Mouse (Mus musculus) kidney, adult 18-20 months (tissue): ENCODE results near the gene Fars2.
A peak's percentile ranks its signal among the peaks of the same experiment; 100 is the strongest.

ENCODE experiments used
- DNase-seq: peaks from one replicate; pipeline ENCODE4 v3.0.0; 2021

Gene Fars2

GRCm38 (mm10) chr13:36221897-36222296 lies 104.7 kb downstream of the Fars2 start:
- no peak for DNase-seq

GRCm38 (mm10) chr13:36222721-36223120 lies 105.5 kb downstream of the Fars2 start:
- DNase-seq: no peak

GRCm38 (mm10) chr13:36224431-36224830 lies 107.2 kb downstream of the Fars2 start:
- no peak for DNase-seq

GRCm38 (mm10) chr13:36242261-36242660 lies 125.0 kb downstream of the Fars2 start:
- no peak for DNase-seq

DNA sequence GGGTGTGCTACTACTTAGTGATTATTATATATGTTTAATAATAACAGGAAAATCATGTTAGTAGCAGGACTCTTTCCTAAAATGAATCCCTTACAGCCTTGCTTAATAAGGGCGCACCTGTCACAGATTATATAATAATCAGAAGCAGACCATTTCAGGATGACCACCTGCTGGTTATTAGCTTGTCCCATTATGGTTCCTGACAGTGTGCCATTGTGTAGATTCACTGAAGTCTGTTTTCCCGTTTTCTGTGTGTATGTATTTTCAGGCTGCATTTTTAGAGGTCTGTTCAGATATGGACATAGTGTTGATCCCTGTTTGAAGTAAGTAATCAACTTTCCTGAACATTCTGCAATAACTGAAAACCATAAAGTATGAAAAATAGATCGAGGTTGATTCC lies 136.7 kb downstream of the Fars2 start:
- DNase-seq: no peak

DNA sequence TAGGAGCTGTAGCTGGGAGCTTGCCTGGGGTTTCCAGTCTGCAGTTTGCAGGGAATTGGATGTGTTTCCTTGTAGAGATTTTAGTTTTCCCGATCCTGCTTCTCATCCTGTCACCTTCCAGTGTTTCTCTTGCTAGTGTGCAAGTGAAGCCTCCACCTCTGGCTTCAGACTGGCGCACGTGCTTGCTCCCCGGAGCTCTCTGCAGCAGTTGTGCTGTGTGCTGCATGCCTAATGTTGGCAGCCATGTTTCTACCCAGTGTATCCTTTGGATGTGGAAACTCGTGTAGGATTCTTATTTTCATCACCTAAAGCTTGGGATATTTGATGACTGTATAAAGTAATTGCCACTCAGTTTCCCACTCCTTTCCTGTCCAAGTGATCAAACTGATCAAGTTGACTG lies 140.0 kb downstream of the Fars2 start:
- DNase-seq: no peak

DNA sequence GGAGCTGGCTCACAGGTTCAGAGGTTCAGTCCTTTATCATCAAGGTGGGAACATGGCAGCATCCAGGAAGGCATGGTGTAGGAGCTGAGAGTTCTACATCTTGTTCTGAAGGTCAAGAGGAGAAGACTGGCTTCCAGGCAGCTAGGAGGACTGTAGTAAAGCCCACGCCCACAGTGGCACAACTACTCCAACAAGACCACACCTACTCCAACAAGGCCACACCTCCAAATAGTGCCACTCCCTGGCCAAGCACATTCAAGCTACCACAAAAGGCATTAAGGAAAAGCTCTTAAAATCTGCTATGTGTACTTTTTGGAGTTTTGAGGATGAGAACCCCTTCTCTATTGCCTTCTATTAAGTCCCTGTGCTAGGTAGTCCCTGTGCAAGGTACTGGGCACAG lies 142.5 kb downstream of the Fars2 start:
- no peak for DNase-seq

DNA sequence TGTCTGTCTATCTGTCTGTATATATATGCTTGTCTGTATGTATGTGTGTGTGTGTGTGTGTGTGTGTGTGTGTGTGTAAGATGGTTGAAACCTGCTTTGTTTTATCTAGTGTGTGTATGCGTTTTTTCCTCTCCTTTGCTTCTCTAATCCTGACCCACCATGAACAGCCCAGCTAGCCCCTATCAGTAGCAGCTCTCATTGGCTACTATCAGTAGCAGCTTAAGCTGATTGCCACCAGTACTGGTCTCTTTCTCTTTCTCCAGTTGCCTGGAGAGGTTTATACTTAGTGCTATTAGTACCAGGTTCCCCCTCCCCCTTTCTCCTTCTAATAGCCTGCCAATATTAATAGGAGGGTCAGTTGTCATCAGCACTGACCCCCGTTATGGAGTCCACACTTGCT lies 144.1 kb downstream of the Fars2 start:
- no peak for DNase-seq

- no peak for DNase-seq
Measured at GRCm38 (mm10) chr13:36263240-36264095, 146.3 kb downstream of the Fars2 start.

GRCm38 (mm10) chr13:36264391-36264790 lies 147.2 kb downstream of the Fars2 start:
- DNase-seq: no peak

- DNase-seq: no peak
Measured at GRCm38 (mm10) chr13:36265342-36265744, 148.1 kb downstream of the Fars2 start.

GRCm38 (mm10) chr13:36267399-36267798 lies 150.2 kb downstream of the Fars2 start:
- no peak for DNase-seq

DNA sequence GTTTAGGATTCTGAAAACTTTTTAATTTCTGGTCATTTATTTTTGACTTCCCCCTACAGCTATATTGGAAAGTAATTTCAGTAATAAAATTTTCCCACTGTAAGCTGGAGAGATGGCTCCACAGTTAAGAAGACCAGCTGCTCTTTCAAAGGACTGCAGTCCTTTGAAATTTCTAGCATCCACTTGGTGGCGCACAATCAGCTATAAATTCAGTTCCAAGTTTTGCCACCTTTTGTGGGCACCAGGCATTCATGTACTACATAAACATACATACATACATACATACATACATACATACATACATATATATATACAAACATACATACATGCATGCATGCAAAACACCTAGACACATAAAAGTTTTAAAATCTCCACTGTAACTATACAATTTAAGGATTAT lies 153.7 kb downstream of the Fars2 start:
- DNase-seq: no peak

GRCm38 (mm10) chr13:36273497-36273896 lies 156.3 kb downstream of the Fars2 start:
- no peak for DNase-seq

DNA sequence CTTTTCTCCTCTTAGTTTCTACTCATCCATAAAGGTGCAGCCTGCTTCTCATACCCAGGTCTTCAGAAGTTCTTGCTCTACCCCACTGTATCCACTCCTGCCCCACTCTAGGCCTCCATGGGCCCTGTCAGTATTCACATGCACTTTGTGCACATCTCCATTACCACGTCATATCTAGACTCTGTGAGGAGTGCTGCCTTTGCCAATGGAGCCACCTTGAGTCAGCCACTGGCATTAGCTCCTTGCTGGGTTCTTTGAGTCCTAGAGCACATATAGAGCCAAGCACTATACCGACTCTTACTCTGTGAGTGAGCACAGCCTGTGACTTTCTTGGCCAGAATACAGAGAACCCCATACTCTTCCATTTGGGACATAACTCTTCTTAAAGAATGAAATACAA lies 159.0 kb downstream of the Fars2 start:
- DNase-seq: no peak

GRCm38 (mm10) chr13:36282018-36282417 lies 164.8 kb downstream of the Fars2 start:
- DNase-seq: peak; percentile 73

GRCm38 (mm10) chr13:36282785-36283544 lies 165.8 kb downstream of the Fars2 start:
- DNase-seq: peak; percentile 40

DNA sequence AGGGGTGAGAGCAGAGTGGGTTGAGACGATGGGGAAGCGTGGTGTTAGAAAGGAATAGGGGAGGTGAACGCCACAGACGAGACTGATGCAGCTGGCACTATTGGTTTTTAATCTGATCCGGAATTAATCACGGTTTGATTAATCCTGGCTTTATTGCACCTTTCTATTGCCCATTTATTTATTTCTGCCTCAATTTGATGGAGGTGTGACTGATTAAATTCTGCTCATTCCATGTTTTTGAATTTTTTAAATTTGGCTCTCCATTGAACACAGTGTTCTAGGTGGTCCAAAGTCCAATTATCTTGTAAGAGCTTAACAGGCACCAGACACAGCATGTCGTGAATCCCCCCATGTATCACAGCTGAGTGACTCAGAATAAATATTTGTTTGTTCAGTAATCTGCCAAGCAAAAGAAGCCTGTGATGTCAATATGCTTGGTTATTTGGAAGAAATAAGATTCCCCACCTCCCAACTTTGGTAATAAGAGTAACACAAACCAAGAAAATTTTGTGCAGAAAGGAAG lies 166.4 kb downstream of the Fars2 start:
- DNase-seq: no peak

GRCm38 (mm10) chr13:36284097-36284496 lies 166.9 kb downstream of the Fars2 start:
- DNase-seq: no peak

DNA sequence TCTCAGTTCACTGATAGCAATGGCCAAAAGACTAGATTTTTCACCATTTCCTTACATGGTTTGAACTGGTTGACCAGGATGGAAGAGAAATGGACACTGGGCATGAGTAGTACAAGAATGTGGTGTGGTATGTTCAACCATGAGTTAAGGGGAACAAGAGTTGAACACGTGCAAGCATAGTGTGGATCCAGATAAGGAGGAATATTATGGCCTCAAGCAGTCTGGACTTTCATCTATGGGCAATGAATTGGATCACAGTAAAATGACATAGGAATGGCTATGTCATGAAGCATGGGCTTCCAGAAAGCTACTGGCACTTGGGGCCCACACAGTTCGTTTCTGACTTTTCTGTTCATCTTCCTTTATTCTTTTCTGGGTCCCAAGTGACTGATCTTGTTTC lies 168.0 kb downstream of the Fars2 start:
- no peak for DNase-seq

- DNase-seq: no peak
Measured at GRCm38 (mm10) chr13:36293511-36293910, 176.3 kb downstream of the Fars2 start.

- DNase-seq: no peak
Measured at GRCm38 (mm10) chr13:36294503-36294902, 177.3 kb downstream of the Fars2 start.

DNA sequence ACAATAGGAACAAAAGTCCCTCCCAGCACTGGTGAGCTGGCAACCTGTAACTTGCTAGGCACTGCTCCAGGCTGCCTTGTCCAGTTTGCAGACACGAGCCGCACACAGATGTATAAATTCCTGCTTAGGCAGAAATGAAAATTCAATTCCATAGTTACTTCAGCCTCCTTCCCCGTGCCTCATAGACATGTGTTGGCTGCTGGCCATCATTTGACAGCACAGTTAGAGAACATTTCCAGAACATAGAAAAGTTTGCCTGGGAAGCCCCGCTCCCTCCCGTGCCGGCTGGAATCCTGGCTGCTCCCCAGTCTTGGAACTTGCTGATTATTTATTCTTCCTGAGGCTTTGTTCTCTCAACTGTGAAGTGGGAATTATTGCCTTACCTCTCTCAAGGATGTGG lies 178.6 kb downstream of the Fars2 start:
- DNase-seq: peak; percentile 43

DNA sequence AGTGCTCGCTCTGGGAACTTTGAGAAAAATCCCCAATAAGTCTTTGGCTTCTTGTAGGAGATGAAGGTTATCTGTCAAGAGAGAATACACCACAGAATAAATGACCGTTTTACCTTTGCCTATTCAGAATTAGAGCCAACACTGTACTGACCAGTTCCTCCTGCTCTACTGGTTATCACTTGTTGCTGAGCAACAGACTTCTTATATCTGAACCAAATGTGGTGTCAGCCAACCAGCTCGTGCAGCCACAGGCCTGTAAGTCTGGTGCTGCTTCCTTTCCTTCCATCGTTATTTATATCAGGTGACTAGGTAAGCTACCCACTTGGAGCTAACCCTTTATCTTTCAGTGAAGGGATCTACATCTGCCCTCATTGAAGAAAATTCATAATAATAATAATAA lies 179.4 kb downstream of the Fars2 start:
- no peak for DNase-seq
